Mouse (Mus musculus) cortical plate, adult 2 months (tissue): ENCODE data around the gene Pou2f2. TPM values are rescaled to one million over a fixed set of nuclear protein-coding genes. Genes with fewer than 3 reads are reported as not detected.

Source experiments
- H3K27ac ChIP-seq: fragments of 200-500 bp; 2 replicates; pipeline ENCODE4 v1.5.1; 2012; ENCODE audit warnings: low read length, control low read depth, inconsistent platforms; ENCODE audit not compliant: insufficient read depth
- H3K4me1 ChIP-seq: fragments of 200-500 bp; 2 replicates; pipeline ENCODE4 v1.6.1; 2011; ENCODE audit warnings: low read length; ENCODE audit not compliant: control insufficient read depth, insufficient read depth
- H3K4me3 ChIP-seq: fragments of 200-500 bp; 2 replicates; pipeline ENCODE4 v1.5.1; 2011; ENCODE audit warnings: mild to moderate bottlenecking, low read length, control low read depth; ENCODE audit not compliant: insufficient read depth
- CTCF ChIP-seq: fragments of 200-500 bp; IDR thresholded peaks from 2 replicates; pipeline ENCODE4 v1.5.1; 2011; ENCODE audit warnings: mild to moderate bottlenecking, control low read depth, low read length; ENCODE audit not compliant: insufficient read depth; ENCODE audit errors: extremely low read depth
- POLR2A ChIP-seq: fragments of 200-500 bp; IDR thresholded peaks from 2 replicates; pipeline ENCODE4 v1.6.1; 2011; ENCODE audit warnings: mild to moderate bottlenecking, low read length, control low read depth; ENCODE audit not compliant: insufficient read depth; ENCODE audit errors: extremely low read depth
- polyA plus RNA-seq: library from polyadenylated mRNA; depleted of rRNA; stranded (reverse); fragments of >200 nt; gene quantifications from 2 replicates; pipeline ENCODE4 v1.2.3, GENCODE M21; 2012

Pou2f2 gene
- polyA plus RNA-seq, 1 experiment, result 10.5 TPM

GRCm38 (mm10) chr7:25153841-25154240 lies 25.7 kb downstream of the Pou2f2 start:
- H3K4me1 ChIP-seq, result peaks cover 5% of the 10 kb centered on the region
- no peak overlapping the region for H3K4me3 ChIP-seq
- no peak overlapping the region for H3K27ac ChIP-seq

GRCm38 (mm10) chr7:25151916-25152556 lies 27.5 kb downstream of the Pou2f2 start:
- H3K4me3 ChIP-seq, result no peak overlapping the region
- no peak for TF ChIP-seq CTCF
- TF ChIP-seq POLR2A, result no peak

More at GRCm38 (mm10) chr7:25153841-25154240, 25.7 kb downstream of the Pou2f2 start:
- TF ChIP-seq POLR2A (no peak), CTCF (no peak)

GRCm38 (mm10) chr7:25151009-25151408 lies 28.5 kb downstream of the Pou2f2 start:
- Histone ChIP-seq H3K4me3 (no peak overlapping the region), H3K27ac (no peak overlapping the region), H3K4me1 (peaks cover 5% of the 10 kb centered on the region)
- TF ChIP-seq CTCF, result no peak
- no peak for TF ChIP-seq POLR2A

More at GRCm38 (mm10) chr7:25151916-25152556, 27.5 kb downstream of the Pou2f2 start:
- Histone ChIP-seq H3K4me1 (peaks cover 5% of the 10 kb centered on the region), H3K27ac (no peak overlapping the region)

- no peak overlapping the region for H3K27ac ChIP-seq
These were observed 29.3 kb downstream of the Pou2f2 start for GRCm38 (mm10) chr7:25150151-25150663.

GRCm38 (mm10) chr7:25145896-25146295 lies 33.6 kb downstream of the Pou2f2 start:
- no peak overlapping the region for H3K27ac ChIP-seq
- TF ChIP-seq POLR2A, result no peak
- no peak for TF ChIP-seq CTCF
- H3K4me1 ChIP-seq, result no peaks in the 10 kb centered on the region
- no peak overlapping the region for H3K4me3 ChIP-seq

More at GRCm38 (mm10) chr7:25150151-25150663, 29.3 kb downstream of the Pou2f2 start:
- H3K4me1 ChIP-seq, result peaks cover 5% of the 10 kb centered on the region
- no peak for TF ChIP-seq CTCF
- TF ChIP-seq POLR2A, result no peak
- H3K4me3 ChIP-seq, result no peak overlapping the region

- TF ChIP-seq POLR2A, result no peak
- TF ChIP-seq CTCF, result no peak
- no peaks in the 10 kb centered on the region for H3K4me1 ChIP-seq
- no peak overlapping the region for H3K27ac ChIP-seq
- H3K4me3 ChIP-seq, result no peak overlapping the region
These were observed 37.8 kb downstream of the Pou2f2 start for GRCm38 (mm10) chr7:25141761-25142160.

GRCm38 (mm10) chr7:25137553-25137952 lies 42.0 kb downstream of the Pou2f2 start:
- Histone ChIP-seq H3K4me3 (no peak overlapping the region), H3K27ac (no peak overlapping the region), H3K4me1 (peaks cover 2% of the 10 kb centered on the region)
- TF ChIP-seq CTCF (no peak), POLR2A (no peak)

GRCm38 (mm10) chr7:25133092-25134049 lies 46.2 kb downstream of the Pou2f2 start:
- H3K27ac ChIP-seq, result no peak overlapping the region
- TF ChIP-seq POLR2A, result no peak
- TF ChIP-seq CTCF, result peak; percentile 58
- peaks cover 2% of the 10 kb centered on the region for H3K4me1 ChIP-seq
- peak overlapping the region; percentile 30; the same call in 1 of the 2 replicates for H3K4me3 ChIP-seq

- H3K27ac ChIP-seq, result no peak overlapping the region
- TF ChIP-seq POLR2A (no peak), CTCF (no peak)
- peaks cover 2% of the 10 kb centered on the region for H3K4me1 ChIP-seq
- peak overlapping the region; percentile 30; the same call in 1 of the 2 replicates for H3K4me3 ChIP-seq
These were observed 47.1 kb downstream of the Pou2f2 start for GRCm38 (mm10) chr7:25132318-25132960.
